Mouse (Mus musculus) myocyte (in vitro differentiated cells): ENCODE results near the gene Cenpw.

ENCODE experiments used
- CEBPB ChIP-seq: IDR thresholded peaks from 2 replicates; pipeline ENCODE4 v1.6.1; 2011; ENCODE audit warnings: mild to moderate bottlenecking, moderate library complexity; ENCODE audit not compliant: poor library complexity, insufficient read depth, severe bottlenecking
- MAX ChIP-seq: IDR thresholded peaks from one replicate; pipeline ENCODE4 v1.6.1; 2011; ENCODE audit warnings: low read depth, mild to moderate bottlenecking, control low read depth
- MYOD1 ChIP-seq, 3 experiments: IDR thresholded peaks; one replicate each; pipeline ENCODE4 v1.6.1; 2011; ENCODE audit warnings: control low read depth in 2 of 3, low read depth in 2 of 3, mild to moderate bottlenecking in 2 of 3, moderate library complexity in 1 of 3; ENCODE audit not compliant: insufficient read length in 2 of 3, control insufficient read depth in 1 of 3
- MYOG ChIP-seq, 3 experiments: IDR thresholded peaks; one replicate each; pipeline ENCODE4 v1.6.1; 2011; ENCODE audit warnings: control low read depth in 2 of 3, low read depth in 2 of 3, mild to moderate bottlenecking in 2 of 3; ENCODE audit not compliant: insufficient read length in 2 of 3, control insufficient read depth in 1 of 3, insufficient read depth in 1 of 3
- POLR2A ChIP-seq: IDR thresholded peaks from one replicate; pipeline ENCODE4 v1.6.1; 2011; ENCODE audit warnings: low read depth, mild to moderate bottlenecking, control low read depth, moderate library complexity; ENCODE audit not compliant: insufficient read length
- REST ChIP-seq: IDR thresholded peaks from one replicate; pipeline ENCODE4 v1.6.1; 2011; ENCODE audit warnings: mild to moderate bottlenecking, control low read depth, moderate library complexity; ENCODE audit not compliant: insufficient read depth, insufficient read length
- TCF12 ChIP-seq: IDR thresholded peaks from one replicate; pipeline ENCODE4 v1.6.1; 2011; ENCODE audit warnings: mild to moderate bottlenecking, control low read depth; ENCODE audit not compliant: poor library complexity, insufficient read depth, severe bottlenecking
- USF1 ChIP-seq: IDR thresholded peaks from one replicate; pipeline ENCODE4 v1.6.1; 2011; ENCODE audit warnings: low read depth, mild to moderate bottlenecking, control low read depth, moderate library complexity

DNA sequence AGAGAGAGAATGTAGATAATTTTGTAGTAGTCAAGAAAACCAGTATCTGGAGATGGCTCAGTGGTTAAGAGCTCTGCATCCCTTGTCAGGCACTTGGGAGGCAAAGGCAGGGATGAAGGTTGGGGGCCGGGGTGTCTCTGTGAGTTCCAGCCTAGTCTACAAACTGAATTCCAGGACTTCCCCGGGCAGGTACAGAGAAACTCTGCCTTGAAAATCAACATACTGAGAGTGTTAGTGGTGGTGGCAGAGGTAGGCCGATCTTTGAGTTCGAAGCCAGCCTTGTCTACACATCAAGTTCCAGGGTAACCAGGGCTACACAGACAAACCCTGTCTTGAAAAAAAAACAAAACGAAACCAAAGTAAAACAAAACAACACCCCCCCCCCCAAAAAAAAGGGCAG lies 859 bp downstream of the Cenpw start:
- TF ChIP-seq USF1 (no peak), POLR2A (no peak), MAX (no peak), CEBPB (no peak), MYOG (IDR thresholded peaks at IDR 0.05; ENCODE audit: control insufficient read depth in 1 of 3, insufficient read depth in 1 of 3, insufficient read length in 2 of 3, low read depth in 2 of 3) (no peak), REST (no peak), TCF12 (no peak), MYOD1 (IDR thresholded peaks at IDR 0.05; ENCODE audit: control insufficient read depth in 1 of 3, insufficient read length in 2 of 3, low read depth in 2 of 3) (no peak)
